Mouse (Mus musculus): ENCODE measurements around the gene Senp8.
A peak's percentile ranks its signal among the peaks of the same experiment; 100 is the strongest.

Gene Senp8

GRCm38 (mm10) chr9:59716275-59716898 is 34.1 kb downstream of the Senp8 start:
- no peak for DNase-seq (ENCODE audit: low spot score in 2 of 2)

DNA sequence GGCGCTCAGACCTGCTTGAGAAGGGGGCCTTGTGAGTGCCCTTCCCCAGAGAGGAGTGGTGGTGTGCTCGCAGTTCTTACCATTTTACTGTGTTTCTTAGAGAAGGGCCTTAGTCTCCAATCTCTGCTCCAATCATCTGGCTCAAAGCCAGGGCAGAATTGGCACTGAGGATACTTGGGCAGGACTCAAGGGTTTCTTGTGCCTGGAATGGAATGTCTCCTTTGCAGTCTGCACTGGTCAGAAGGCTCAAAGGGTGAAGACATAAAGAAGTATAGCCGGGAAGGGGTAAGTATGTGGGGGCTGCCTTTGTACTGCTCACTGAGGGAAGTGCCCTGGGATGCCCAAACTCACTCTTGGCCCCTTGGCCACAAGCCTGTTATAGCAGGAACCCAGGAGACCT is 41.3 kb downstream of the Senp8 start:
- DNase-seq (ENCODE audit: low spot score in 2 of 2) = no peak

DNA sequence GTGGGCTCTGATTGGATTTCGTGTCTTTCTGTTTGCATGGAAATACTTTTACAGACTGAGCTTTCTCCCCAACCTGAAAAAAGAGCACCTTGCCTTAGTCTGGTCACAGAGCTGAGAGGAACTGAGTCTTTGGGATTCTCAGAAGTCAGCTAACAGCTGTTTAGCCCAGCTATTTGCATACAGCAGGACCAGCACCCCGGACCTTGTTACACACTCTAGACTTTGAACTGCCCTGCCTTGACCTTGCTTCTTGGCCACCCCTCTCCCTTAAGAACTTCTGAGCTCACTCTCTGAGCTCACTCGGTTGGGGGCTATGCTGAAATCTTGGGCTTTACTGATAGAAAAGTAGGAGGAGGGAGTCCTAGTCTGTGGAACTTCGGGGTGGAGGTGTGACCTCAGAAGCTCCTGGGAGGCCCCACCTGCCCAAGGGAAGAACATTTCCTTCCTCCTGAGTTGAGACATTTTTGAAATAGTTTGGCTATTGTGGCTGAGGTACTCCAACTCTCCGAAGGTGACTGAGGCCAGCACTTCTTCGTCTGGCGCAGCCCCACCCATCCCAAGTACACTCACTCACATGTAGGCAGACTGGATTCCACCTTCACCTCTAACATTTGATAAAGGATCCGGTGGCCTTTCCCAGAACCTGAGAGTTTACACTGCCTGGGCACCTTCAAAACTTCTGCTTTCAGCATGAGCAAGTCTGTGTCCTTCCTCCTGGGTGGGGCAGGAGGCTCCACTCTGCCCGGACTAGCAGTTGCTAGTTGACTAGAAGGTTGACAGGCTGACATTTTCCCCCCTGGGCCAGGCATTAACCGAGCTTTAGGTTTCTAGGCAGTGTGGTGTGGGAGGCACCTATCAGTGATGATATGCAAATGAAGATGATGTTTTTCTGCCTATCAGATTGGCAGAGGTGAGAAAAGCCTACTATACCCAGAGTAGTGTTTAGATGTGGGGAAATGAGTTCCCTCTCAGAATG is 43.4 kb downstream of the Senp8 start:
- no peak for DNase-seq (ENCODE audit: low spot score in 2 of 2)

- no peak for DNase-seq (ENCODE audit: low spot score in 2 of 2)
Observed at GRCm38 (mm10) chr9:59703099-59703498, 47.4 kb downstream of the Senp8 start.

GRCm38 (mm10) chr9:59701094-59701493 is 49.4 kb downstream of the Senp8 start:
- DNase-seq (ENCODE audit: low spot score in 2 of 2) = no peak

DNA sequence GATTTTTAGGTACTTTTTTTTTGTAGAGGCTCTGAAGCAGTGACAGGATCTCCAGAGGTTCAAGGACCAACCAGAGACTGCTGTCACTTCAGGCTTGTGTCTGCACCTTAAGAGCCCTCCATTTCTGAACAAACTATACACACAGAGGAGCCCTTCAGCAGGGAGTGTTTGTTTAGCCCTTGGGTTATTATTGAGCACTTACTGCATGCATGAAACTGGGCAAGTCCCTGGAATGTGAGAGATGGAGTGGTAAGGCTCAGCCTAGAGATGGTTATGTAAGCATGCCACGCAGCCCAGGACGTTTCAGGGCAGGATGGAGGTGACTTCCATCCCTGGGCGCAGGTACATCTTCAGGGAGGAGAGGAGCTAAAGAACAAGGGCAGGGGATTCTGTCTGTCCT is 54.1 kb downstream of the Senp8 start:
- no peak for DNase-seq (ENCODE audit: low spot score in 2 of 2)

DNA sequence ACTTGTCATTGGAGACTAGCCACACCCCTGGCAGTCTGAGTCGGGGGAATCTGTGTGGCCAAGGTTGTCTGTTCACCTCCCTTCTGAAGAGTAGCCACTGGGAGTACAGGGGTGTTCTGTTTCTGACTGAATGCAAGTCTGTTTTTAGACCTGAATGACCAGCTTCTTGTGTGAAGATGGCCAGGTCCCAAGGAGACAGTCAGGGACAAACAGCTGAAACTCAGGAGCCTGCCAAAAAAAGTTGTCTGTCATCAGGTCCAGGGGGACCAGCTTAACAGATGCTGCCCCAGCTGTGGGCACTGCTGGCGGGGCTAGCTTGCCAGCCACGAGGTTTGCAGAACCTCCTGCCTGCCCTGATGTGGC is 55.1 kb downstream of the Senp8 start:
- DNase-seq (ENCODE audit: low spot score in 2 of 2) = no peak

- DNase-seq (ENCODE audit: low spot score in 2 of 2) = no peak
Observed at GRCm38 (mm10) chr9:59694571-59695450, 55.7 kb downstream of the Senp8 start.

DNA sequence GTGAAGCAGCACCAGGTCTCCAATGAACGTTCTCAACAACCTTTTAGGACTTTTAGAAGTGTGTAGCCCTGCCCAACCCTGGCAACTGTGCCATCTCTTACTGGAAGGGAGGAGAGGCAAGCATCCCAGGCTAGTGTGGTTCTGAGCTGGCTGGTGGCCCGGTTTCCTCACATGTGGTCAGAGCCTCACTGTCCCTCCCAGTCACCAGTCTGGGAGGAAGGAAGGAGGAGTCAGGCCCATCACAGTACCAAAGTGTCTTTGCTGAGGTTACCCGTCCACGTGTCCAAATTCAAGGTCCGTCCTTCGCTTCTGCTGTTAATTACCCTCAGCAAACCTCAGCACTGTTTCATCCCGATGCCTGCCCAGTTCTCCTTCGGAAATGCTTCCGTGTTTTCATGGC is 58.4 kb downstream of the Senp8 start:
- peak in 1 of 2 experiments; percentile 68 for DNase-seq (ENCODE audit: low spot score in 2 of 2)

DNA sequence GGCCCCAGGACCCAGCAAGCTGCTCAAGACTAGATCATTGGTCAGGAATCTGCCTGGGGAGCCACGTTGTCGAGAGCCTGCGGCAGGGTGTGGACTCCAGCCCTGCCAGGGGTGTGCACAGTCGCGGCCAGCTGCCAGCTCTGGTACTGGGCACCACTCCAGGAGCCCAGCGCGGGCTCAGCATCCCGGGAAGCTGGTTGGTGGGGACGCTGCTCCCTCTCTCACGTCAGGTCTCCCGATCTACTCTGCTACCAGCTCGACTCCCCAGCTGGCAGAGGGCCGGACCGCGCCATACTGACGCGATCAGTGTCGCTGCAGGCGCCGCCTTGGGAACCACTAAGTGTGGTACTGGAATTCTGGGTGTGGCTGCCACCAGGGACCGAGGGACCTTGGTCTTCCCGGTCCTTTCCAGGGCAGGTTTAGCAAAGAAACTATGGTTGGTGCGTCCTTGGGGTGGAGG is 58.8 kb downstream of the Senp8 start:
- DNase-seq (ENCODE audit: low spot score in 2 of 2) = peak; percentile 78 to 90

GRCm38 (mm10) chr9:59687416-59688046 is 63.0 kb downstream of the Senp8 start:
- peak; percentile 69 to 78 for DNase-seq (ENCODE audit: low spot score in 2 of 2)
